Mouse (Mus musculus): ENCODE results near the gene Sufu. TPM values are rescaled to one million over a fixed set of nuclear protein-coding genes. Genes with fewer than 3 reads are reported as not detected.

The Sufu gene
- total and polyA plus RNA-seq, 3 experiments, result 5.1 to 31.8 (median 25.7) TPM

GRCm38 (mm10) chr19:46533525-46533924, 136.8 kb downstream of the Sufu start:
- Histone ChIP-seq H3K4me3 (ENCODE audit: low read depth, low read length) (no peak overlapping the region), H3K9me3 (replicated peaks) (no peaks in the 10 kb centered on the region), H3K36me3 (replicated peaks) (no peaks in the 10 kb centered on the region), H3K27me3 (ENCODE audit: insufficient read depth, low read length) (peaks cover 29% of the 10 kb centered on the region), H3K4me1 (ENCODE audit: insufficient read depth, low read depth, low read length) (peaks cover 31% of the 10 kb centered on the region)
- DNase-seq (ENCODE audit: low spot score) (no peak), ATAC-seq (ENCODE audit: extremely low read depth, insufficient number of reproducible peaks, low FRiP score, poor library complexity, severe bottlenecking) (no peak)
- TF ChIP-seq GATA1 (IDR thresholded peaks at IDR 0.05; ENCODE audit: borderline replicate concordance, low read length) (no peak), CTCF (IDR thresholded peaks at IDR 0.05; ENCODE audit: low read depth, low read length) (no peak), TAL1 (conservative IDR thresholded peaks at IDR 0.05; ENCODE audit: low read depth, low read length) (no peak), POLR2AphosphoS5 (IDR thresholded peaks at IDR 0.05; ENCODE audit: insufficient replicate concordance, low read depth, low read length) (no peak), GATA2 (IDR thresholded peaks at IDR 0.05; ENCODE audit: borderline replicate concordance, low read depth, low read length) (no peak)

GRCm38 (mm10) chr19:46534542-46535098, 137.9 kb downstream of the Sufu start:
- Histone ChIP-seq H3K36me3 (replicated peaks) (no peaks in the 10 kb centered on the region), H3K4me3 (ENCODE audit: low read depth, low read length) (no peak overlapping the region), H3K27me3 (ENCODE audit: insufficient read depth, low read length) (peaks cover 20% of the 10 kb centered on the region), H3K4me1 (ENCODE audit: insufficient read depth, low read depth, low read length) (peaks cover 28% of the 10 kb centered on the region), H3K9me3 (replicated peaks) (no peaks in the 10 kb centered on the region)
- no peak for TF ChIP-seq POLR2AphosphoS5 (IDR thresholded peaks at IDR 0.05; ENCODE audit: insufficient replicate concordance, low read depth, low read length)
- no peak for TF ChIP-seq CTCF (IDR thresholded peaks at IDR 0.05; ENCODE audit: low read depth, low read length)
- TF ChIP-seq GATA2 (IDR thresholded peaks at IDR 0.05; ENCODE audit: borderline replicate concordance, low read depth, low read length), result no peak
- TF ChIP-seq TAL1 (conservative IDR thresholded peaks at IDR 0.05; ENCODE audit: low read depth, low read length), result no peak
- no peak for TF ChIP-seq GATA1 (IDR thresholded peaks at IDR 0.05; ENCODE audit: borderline replicate concordance, low read length)
- DNase-seq (ENCODE audit: low spot score), result no peak
- no peak for ATAC-seq (ENCODE audit: extremely low read depth, insufficient number of reproducible peaks, low FRiP score, poor library complexity, severe bottlenecking)

- Histone ChIP-seq H3K4me1 (ENCODE audit: insufficient read depth, low read depth, low read length) (peaks cover 12% of the 10 kb centered on the region), H3K4me3 (ENCODE audit: low read depth, low read length) (no peak overlapping the region), H3K9me3 (replicated peaks) (no peaks in the 10 kb centered on the region), H3K27me3 (ENCODE audit: insufficient read depth, low read length) (peaks cover 10% of the 10 kb centered on the region; the same call in 1 of the 2 replicates), H3K36me3 (replicated peaks) (no peaks in the 10 kb centered on the region)
- TF ChIP-seq CTCF (IDR thresholded peaks at IDR 0.05; ENCODE audit: low read depth, low read length) (no peak), GATA1 (IDR thresholded peaks at IDR 0.05; ENCODE audit: borderline replicate concordance, low read length) (no peak), POLR2AphosphoS5 (IDR thresholded peaks at IDR 0.05; ENCODE audit: insufficient replicate concordance, low read depth, low read length) (no peak), TAL1 (conservative IDR thresholded peaks at IDR 0.05; ENCODE audit: low read depth, low read length) (no peak), GATA2 (IDR thresholded peaks at IDR 0.05; ENCODE audit: borderline replicate concordance, low read depth, low read length) (no peak)
- DNase-seq (ENCODE audit: low spot score), result no peak
- ATAC-seq (ENCODE audit: extremely low read depth, insufficient number of reproducible peaks, low FRiP score, poor library complexity, severe bottlenecking), result no peak
Measured at GRCm38 (mm10) chr19:46537357-46537756, 140.7 kb downstream of the Sufu start.

- peaks cover 4% of the 10 kb centered on the region for H3K4me1 ChIP-seq (ENCODE audit: insufficient read depth, low read depth, low read length)
- no peak for TF ChIP-seq POLR2AphosphoS5 (IDR thresholded peaks at IDR 0.05; ENCODE audit: insufficient replicate concordance, low read depth, low read length)
- peak; percentile 22; the same call in 1 of the 2 replicates for TF ChIP-seq CTCF (IDR thresholded peaks at IDR 0.05; ENCODE audit: low read depth, low read length)
- no peak for TF ChIP-seq GATA2 (IDR thresholded peaks at IDR 0.05; ENCODE audit: borderline replicate concordance, low read depth, low read length)
- no peak for TF ChIP-seq TAL1 (conservative IDR thresholded peaks at IDR 0.05; ENCODE audit: low read depth, low read length)
- no peak for ATAC-seq (ENCODE audit: extremely low read depth, insufficient number of reproducible peaks, low FRiP score, poor library complexity, severe bottlenecking)
- H3K27me3 ChIP-seq (ENCODE audit: insufficient read depth, low read length), result peaks cover 10% of the 10 kb centered on the region; the same call in 1 of the 2 replicates
- H3K4me3 ChIP-seq (ENCODE audit: low read depth, low read length), result no peak overlapping the region
- no peaks in the 10 kb centered on the region for H3K36me3 ChIP-seq (replicated peaks)
- H3K9me3 ChIP-seq (replicated peaks), result no peaks in the 10 kb centered on the region
- no peak for DNase-seq (ENCODE audit: low spot score)
Measured at GRCm38 (mm10) chr19:46538213-46538612, 141.5 kb downstream of the Sufu start.

Other genes starting within 250 kb of the Sufu start
- not detected in 2 replicates for gene Pitx3, start 248.6 kb upstream of the Sufu start, total RNA-seq (2014; fragmentation: Nextera tagmentation)
- gene Pitx3, start 248.6 kb upstream of the Sufu start, total RNA-seq (2017), result not detected in 2 replicates
- gene Pitx3, start 248.6 kb upstream of the Sufu start, polyA plus RNA-seq (2012), result not detected in 2 replicates
- 111 and 133 TPM in 2 replicates for gene Gbf1, start 244.4 kb upstream of the Sufu start, total RNA-seq (2014; fragmentation: Nextera tagmentation)
- 25.7 and 33.4 TPM in 2 replicates for gene Gbf1, start 244.4 kb upstream of the Sufu start, total RNA-seq (2017)
- 292 and 312 TPM in 2 replicates for gene Gbf1, start 244.4 kb upstream of the Sufu start, polyA plus RNA-seq (2012)
- 11.3 and 12.6 TPM in 2 replicates for gene Nfkb2, start 92.6 kb upstream of the Sufu start, total RNA-seq (2014; fragmentation: Nextera tagmentation)
- gene Nfkb2, start 92.6 kb upstream of the Sufu start, total RNA-seq (2017), result 9.7 and 12.5 TPM in 2 replicates
- gene Nfkb2, start 92.6 kb upstream of the Sufu start, polyA plus RNA-seq (2012), result 40.4 and 40.8 TPM in 2 replicates
- 1.6 TPM in 1 of 2 replicates, not detected in the other for gene Psd, start 69.7 kb upstream of the Sufu start, total RNA-seq (2014; fragmentation: Nextera tagmentation)
- gene Psd, start 69.7 kb upstream of the Sufu start, total RNA-seq (2017), result 0.23 and 1.1 TPM in 2 replicates
- gene Psd, start 69.7 kb upstream of the Sufu start, polyA plus RNA-seq (2012), result 0.41 and 0.74 TPM in 2 replicates
- 2.0 and 2.2 TPM in 2 replicates for gene Fbxl15, start 68.7 kb upstream of the Sufu start, total RNA-seq (2014; fragmentation: Nextera tagmentation)
- 2.5 and 3.8 TPM in 2 replicates for gene Fbxl15, start 68.7 kb upstream of the Sufu start, total RNA-seq (2017)
- 15.2 and 16.5 TPM in 2 replicates for gene Fbxl15, start 68.7 kb upstream of the Sufu start, polyA plus RNA-seq (2012)
- 39.2 and 73.6 TPM in 2 replicates for gene Cuedc2, start 58.2 kb upstream of the Sufu start, total RNA-seq (2014; fragmentation: Nextera tagmentation)
- 142 and 148 TPM in 2 replicates for gene Cuedc2, start 58.2 kb upstream of the Sufu start, total RNA-seq (2017)
- gene Cuedc2, start 58.2 kb upstream of the Sufu start, polyA plus RNA-seq (2012), result 124 and 147 TPM in 2 replicates
- not detected in 2 replicates for gene Mfsd13a, start 55.8 kb upstream of the Sufu start, total RNA-seq (2014; fragmentation: Nextera tagmentation)
- gene Mfsd13a, start 55.8 kb upstream of the Sufu start, total RNA-seq (2017), result not detected in 2 replicates
- gene Mfsd13a, start 55.8 kb upstream of the Sufu start, polyA plus RNA-seq (2012), result 0.08 and 0.20 TPM in 2 replicates
- gene 2310034G01Rik, start 46.6 kb upstream of the Sufu start, total RNA-seq (2014; fragmentation: Nextera tagmentation), result not detected in 2 replicates
- gene 2310034G01Rik, start 46.6 kb upstream of the Sufu start, total RNA-seq (2017), result not detected in 2 replicates
- not detected in 2 replicates for gene 2310034G01Rik, start 46.6 kb upstream of the Sufu start, polyA plus RNA-seq (2012)
- gene Actr1a, start 1.1 kb upstream of the Sufu start, total RNA-seq (2014; fragmentation: Nextera tagmentation), result 75.4 and 92.4 TPM in 2 replicates
- 84.5 and 85.6 TPM in 2 replicates for gene Actr1a, start 1.1 kb upstream of the Sufu start, total RNA-seq (2017)
- gene Actr1a, start 1.1 kb upstream of the Sufu start, polyA plus RNA-seq (2012), result 19.1 and 24.3 TPM in 2 replicates
- 22.7 and 29.9 TPM in 2 replicates for gene Trim8, start 104.8 kb downstream of the Sufu start, total RNA-seq (2014; fragmentation: Nextera tagmentation)
- gene Trim8, start 104.8 kb downstream of the Sufu start, total RNA-seq (2017), result 20.3 and 25.3 TPM in 2 replicates
- 64.5 and 66.0 TPM in 2 replicates for gene Trim8, start 104.8 kb downstream of the Sufu start, polyA plus RNA-seq (2012)
- 5.2 and 12.0 TPM in 2 replicates for gene Arl3, start 176.3 kb downstream of the Sufu start, total RNA-seq (2014; fragmentation: Nextera tagmentation)
- 16.4 and 18.9 TPM in 2 replicates for gene Arl3, start 176.3 kb downstream of the Sufu start, total RNA-seq (2017)
- 6.6 and 7.9 TPM in 2 replicates for gene Arl3, start 176.3 kb downstream of the Sufu start, polyA plus RNA-seq (2012)
- gene Sfxn2, start 176.5 kb downstream of the Sufu start, total RNA-seq (2014; fragmentation: Nextera tagmentation), result 0.83 and 5.9 TPM in 2 replicates
- gene Sfxn2, start 176.5 kb downstream of the Sufu start, total RNA-seq (2017), result 2.3 and 2.8 TPM in 2 replicates
- gene Sfxn2, start 176.5 kb downstream of the Sufu start, polyA plus RNA-seq (2012), result 0.74 and 1.6 TPM in 2 replicates
- gene Wbp1l, start 202.2 kb downstream of the Sufu start, total RNA-seq (2014; fragmentation: Nextera tagmentation), result 28.9 and 41.5 TPM in 2 replicates
- gene Wbp1l, start 202.2 kb downstream of the Sufu start, total RNA-seq (2017), result 31.9 TPM in 2 replicates
- gene Wbp1l, start 202.2 kb downstream of the Sufu start, polyA plus RNA-seq (2012), result 52.9 and 53.3 TPM in 2 replicates